Mouse (Mus musculus) embryo, embryonic 10.5 days (tissue): Measurements from ENCODE around the gene Lpcat1.

Experiments used
- DNase-seq: peaks from one replicate; pipeline ENCODE4 v3.0.0-alpha.2; 2015; ENCODE audit warnings: low spot score

Gene Lpcat1

GRCm38 (mm10) chr13:73446943-73447342 lies 20.1 kb upstream of the Lpcat1 start:
- peak; percentile 14 for DNase-seq

- DNase-seq: no peak
Measured at GRCm38 (mm10) chr13:73447478-73447877, 19.5 kb upstream of the Lpcat1 start.

GRCm38 (mm10) chr13:73448201-73448600 lies 18.8 kb upstream of the Lpcat1 start:
- DNase-seq: no peak

- no peak for DNase-seq
Measured at GRCm38 (mm10) chr13:73448723-73449122, 18.3 kb upstream of the Lpcat1 start.

- no peak for DNase-seq
Measured at GRCm38 (mm10) chr13:73453503-73454217, 13.3 kb upstream of the Lpcat1 start.

GRCm38 (mm10) chr13:73455328-73455727 lies 11.7 kb upstream of the Lpcat1 start:
- DNase-seq: no peak

GRCm38 (mm10) chr13:73457301-73457700 lies 9.7 kb upstream of the Lpcat1 start:
- no peak for DNase-seq

- DNase-seq: no peak
Measured at GRCm38 (mm10) chr13:73457741-73458140, 9.3 kb upstream of the Lpcat1 start.

- DNase-seq: no peak
Measured at GRCm38 (mm10) chr13:73458719-73459118, 8.3 kb upstream of the Lpcat1 start.

- DNase-seq: no peak
Measured at GRCm38 (mm10) chr13:73459189-73459850, 7.7 kb upstream of the Lpcat1 start.

GRCm38 (mm10) chr13:73461551-73461950 lies 5.4 kb upstream of the Lpcat1 start:
- no peak for DNase-seq

GRCm38 (mm10) chr13:73465156-73465555 lies 1.8 kb upstream of the Lpcat1 start:
- no peak for DNase-seq

GRCm38 (mm10) chr13:73466411-73466810 lies 586 bp upstream of the Lpcat1 start:
- no peak for DNase-seq

- DNase-seq: peak; percentile 43
Measured at GRCm38 (mm10) chr13:73467421-73468237, 632 bp downstream of the Lpcat1 start.

GRCm38 (mm10) chr13:73468834-73469233 lies 1.8 kb downstream of the Lpcat1 start:
- no peak for DNase-seq

- no peak for DNase-seq
Measured at GRCm38 (mm10) chr13:73469257-73469967, 2.4 kb downstream of the Lpcat1 start.

- no peak for DNase-seq
Measured at GRCm38 (mm10) chr13:73472481-73472880, 5.5 kb downstream of the Lpcat1 start.

- DNase-seq: no peak
Measured at GRCm38 (mm10) chr13:73473746-73474145, 6.7 kb downstream of the Lpcat1 start.

- DNase-seq: no peak
Measured at GRCm38 (mm10) chr13:73474163-73474562, 7.2 kb downstream of the Lpcat1 start.

GRCm38 (mm10) chr13:73475058-73475980 lies 8.3 kb downstream of the Lpcat1 start:
- no peak for DNase-seq

GRCm38 (mm10) chr13:73476259-73476658 lies 9.3 kb downstream of the Lpcat1 start:
- no peak for DNase-seq
